Mouse (Mus musculus) stomach, embryonic 14.5 days (tissue): ENCODE data around the gene Oxtr. TPM values are rescaled to one million over a fixed set of nuclear protein-coding genes. Genes with fewer than 3 reads are reported as not detected.
A peak's percentile ranks its signal among the peaks of the same experiment; 100 is the strongest.

Experiments
- ATAC-seq: fragments of 200-750 bp; cut with Nextera tagmentation; 2 replicates; pipeline ENCODE4 v1.8.0; 2017; ENCODE audit warnings: low read depth, moderate TSS enrichment; ENCODE audit not compliant: insufficient number of reproducible peaks, insufficient read depth, low FRiP score
- H3K27ac ChIP-seq: fragments of 300-500 bp; sonication (generic); 2 replicates; pipeline ENCODE4 v1.5.1; 2014; ENCODE audit warnings: mild to moderate bottlenecking, low read length, moderate library complexity, mixed read lengths
- H3K27me3 ChIP-seq: fragments of 300-500 bp; sonication (generic); 2 replicates; pipeline ENCODE4 v1.6.1; 2014; ENCODE audit warnings: low read length, control low read depth, mixed read lengths; ENCODE audit not compliant: control insufficient read depth, insufficient read depth
- H3K36me3 ChIP-seq: fragments of 300-500 bp; sonication (generic); 2 replicates; pipeline ENCODE4 v1.6.1; 2014; ENCODE audit warnings: mild to moderate bottlenecking, control low read depth, low read length, moderate library complexity, mixed read lengths; ENCODE audit not compliant: control insufficient read depth, insufficient read depth
- H3K4me1 ChIP-seq: fragments of 300-500 bp; sonication (generic); 2 replicates; pipeline ENCODE4 v1.6.1; 2014; ENCODE audit warnings: low read length, control low read depth, mixed read lengths; ENCODE audit not compliant: control insufficient read depth, insufficient read depth
- H3K4me2 ChIP-seq: fragments of 300-500 bp; sonication (generic); replicated peaks from 2 replicates; pipeline ENCODE4 v1.6.1; 2014; ENCODE audit warnings: low read depth, low read length, control low read depth
- H3K4me3 ChIP-seq: fragments of 300-500 bp; sonication (generic); 2 replicates; pipeline ENCODE4 v1.5.1; 2014; ENCODE audit warnings: low read depth, low read length, control low read depth
- H3K9ac ChIP-seq: fragments of 300-500 bp; sonication (generic); replicated peaks from 2 replicates; pipeline ENCODE4 v1.6.1; 2014; ENCODE audit warnings: low read depth, mild to moderate bottlenecking, control low read depth, low read length, moderate library complexity, mixed read lengths
- H3K9me3 ChIP-seq: fragments of 300-500 bp; sonication (generic); 2 replicates; pipeline ENCODE4 v1.6.1; 2016; ENCODE audit warnings: low read depth, low read length, control low read depth; ENCODE audit not compliant: control insufficient read depth
- WGBS: fragments of 180-500 bp; shearing (Covaris S2); extraction: QIAGEN DNeasy Blood & Tissue Kit; methylation state at CpG from one replicate; pipeline ENCODE4 v1.1.7; 2014; 5-methylcytosine and 5-hydroxymethylcytosine counted together
- polyA plus RNA-seq: library from polyadenylated mRNA; unstranded; fragments of >200 nt; fragmentation: Nextera tagmentation; extraction: Ambion mirVana; gene quantifications from 2 replicates; pipeline ENCODE4 v1.2.1, GENCODE M21; 2014

The Oxtr gene
- 0.10 TPM in 1 of 2 replicates, not detected in the other for polyA plus RNA-seq

- Histone ChIP-seq H3K9me3 (no peaks in the 10 kb centered on the region), H3K36me3 (no peaks in the 10 kb centered on the region), H3K4me3 (peak within 1 kb of the TSS; percentile 31), H3K9ac (no peak within 1 kb of the TSS), H3K4me2 (peak within 1 kb of the TSS; percentile 66), H3K27ac (no peak within 1 kb of the TSS), H3K4me1 (no peaks in the 10 kb centered on the region), H3K27me3 (peaks cover 36% of the 10 kb centered on the region)
- WGBS = 9% methylated on average over 24 of the region's 24 CpGs
- 0 out of 2 replicates have a peak, but pooled peaks have one; percentile 2 for ATAC-seq
Observed at GRCm38 (mm10) chr6:112489910-112490559, at the start of gene Oxtr. TSS of gene Oxtr (minus strand) at chr6:112489943.

- no peak overlapping the region for H3K4me3 ChIP-seq
- 58% methylated on average over 5 of the region's 5 CpGs for whole genome bisulfite sequencing
- H3K27me3 ChIP-seq = no peaks in the 10 kb centered on the region
Observed at GRCm38 (mm10) chr6:112525434-112525833, 35.7 kb upstream of the Oxtr start.

GRCm38 (mm10) chr6:112524459-112524858, 34.7 kb upstream of the Oxtr start:
- 48% methylated on average over 10 of the region's 10 CpGs for WGBS

More at GRCm38 (mm10) chr6:112525434-112525833, 35.7 kb upstream of the Oxtr start:
- H3K4me2 ChIP-seq = no peak overlapping the region
- H3K9ac ChIP-seq = no peak overlapping the region
- no peak overlapping the region for H3K27ac ChIP-seq
- no peak for ATAC-seq
- no peaks in the 10 kb centered on the region for H3K4me1 ChIP-seq
- no peaks in the 10 kb centered on the region for H3K36me3 ChIP-seq
- no peaks in the 10 kb centered on the region for H3K9me3 ChIP-seq

GRCm38 (mm10) chr6:112517991-112518390, 28.2 kb upstream of the Oxtr start:
- WGBS = 63% methylated on average over 3 of the region's 3 CpGs
- Histone ChIP-seq H3K4me2 (no peak overlapping the region), H3K27me3 (no peaks in the 10 kb centered on the region)

More at GRCm38 (mm10) chr6:112524459-112524858, 34.7 kb upstream of the Oxtr start:
- ATAC-seq = 0 out of 2 replicates have a peak, but pooled peaks have one; percentile 14
- Histone ChIP-seq H3K36me3 (no peaks in the 10 kb centered on the region), H3K4me2 (no peak overlapping the region), H3K9ac (no peak overlapping the region), H3K9me3 (no peaks in the 10 kb centered on the region), H3K4me1 (no peaks in the 10 kb centered on the region), H3K4me3 (no peak overlapping the region), H3K27me3 (no peaks in the 10 kb centered on the region), H3K27ac (no peak overlapping the region)

GRCm38 (mm10) chr6:112517572-112517971, 27.8 kb upstream of the Oxtr start:
- no peak overlapping the region for H3K9ac ChIP-seq
- WGBS = 81% methylated on average over 3 of the region's 3 CpGs

More at GRCm38 (mm10) chr6:112517991-112518390, 28.2 kb upstream of the Oxtr start:
- Histone ChIP-seq H3K4me1 (no peaks in the 10 kb centered on the region), H3K27ac (no peak overlapping the region), H3K36me3 (no peaks in the 10 kb centered on the region), H3K9me3 (no peaks in the 10 kb centered on the region), H3K4me3 (no peak overlapping the region), H3K9ac (no peak overlapping the region)
- no peak for ATAC-seq

GRCm38 (mm10) chr6:112516496-112516895, 26.8 kb upstream of the Oxtr start:
- H3K27ac ChIP-seq = no peak overlapping the region
- WGBS = 25% methylated on average over 1 of the region's 1 CpGs
- ATAC-seq = no peak

More at GRCm38 (mm10) chr6:112517572-112517971, 27.8 kb upstream of the Oxtr start:
- Histone ChIP-seq H3K27me3 (no peaks in the 10 kb centered on the region), H3K36me3 (no peaks in the 10 kb centered on the region), H3K4me3 (no peak overlapping the region), H3K4me1 (no peaks in the 10 kb centered on the region), H3K27ac (no peak overlapping the region), H3K4me2 (no peak overlapping the region), H3K9me3 (no peaks in the 10 kb centered on the region)
- ATAC-seq = no peak

GRCm38 (mm10) chr6:112514591-112514990, 24.8 kb upstream of the Oxtr start:
- Histone ChIP-seq H3K4me2 (no peak overlapping the region), H3K9ac (no peak overlapping the region), H3K27ac (no peak overlapping the region), H3K4me3 (no peak overlapping the region), H3K27me3 (no peaks in the 10 kb centered on the region), H3K36me3 (no peaks in the 10 kb centered on the region), H3K4me1 (no peaks in the 10 kb centered on the region), H3K9me3 (no peaks in the 10 kb centered on the region)
- WGBS = 88% methylated on average over 6 of the region's 6 CpGs
- no peak for ATAC-seq

More at GRCm38 (mm10) chr6:112516496-112516895, 26.8 kb upstream of the Oxtr start:
- Histone ChIP-seq H3K4me1 (no peaks in the 10 kb centered on the region), H3K9ac (no peak overlapping the region), H3K27me3 (no peaks in the 10 kb centered on the region), H3K4me3 (no peak overlapping the region), H3K36me3 (no peaks in the 10 kb centered on the region), H3K4me2 (no peak overlapping the region), H3K9me3 (no peaks in the 10 kb centered on the region)

- H3K4me2 ChIP-seq = no peak overlapping the region
- H3K4me3 ChIP-seq = no peak overlapping the region
- WGBS = 49% methylated on average over 4 of the region's 4 CpGs
- ATAC-seq = no peak
- no peak overlapping the region for H3K27ac ChIP-seq
- no peaks in the 10 kb centered on the region for H3K9me3 ChIP-seq
- no peak overlapping the region for H3K9ac ChIP-seq
- no peaks in the 10 kb centered on the region for H3K4me1 ChIP-seq
- no peaks in the 10 kb centered on the region for H3K36me3 ChIP-seq
- no peaks in the 10 kb centered on the region for H3K27me3 ChIP-seq
Observed at GRCm38 (mm10) chr6:112510346-112510745, 20.6 kb upstream of the Oxtr start.
